Mouse (Mus musculus) CD4-positive, CD25-positive, alpha-beta regulatory T cell, adult 4 months (primary cell): ENCODE results near the gene Ccser1. TPM values are rescaled to one million over a fixed set of nuclear protein-coding genes. Genes with fewer than 3 reads are reported as not detected.
"Not testable (repeated sequence)": the region's sequence is repeated elsewhere in the genome, so short reads cannot be mapped to it uniquely, and the experiment has no call there.

Experiments used
- ATAC-seq: one replicate; pipeline ENCODE4 v1.8.0; 2017
- polyA plus RNA-seq, 2 experiments: library from polyadenylated mRNA; unstranded; fragments of 100-300 nt; shearing (Covaris generic); gene quantifications; one replicate each; pipeline ENCODE4 v1.2.1; 2017

Ccser1 gene
- polyA plus RNA-seq, 2 experiments from 2014 or later: 0.28 TPM; not detected in 1

- ATAC-seq: no peak
Observed at GRCm38 (mm10) chr6:61730088-61730880, 550.2 kb downstream of the Ccser1 start.

- ATAC-seq: no peak
Observed at GRCm38 (mm10) chr6:61746346-61746745, 566.2 kb downstream of the Ccser1 start.

GRCm38 (mm10) chr6:61762135-61762534 is 582.0 kb downstream of the Ccser1 start:
- no peak for ATAC-seq

DNA sequence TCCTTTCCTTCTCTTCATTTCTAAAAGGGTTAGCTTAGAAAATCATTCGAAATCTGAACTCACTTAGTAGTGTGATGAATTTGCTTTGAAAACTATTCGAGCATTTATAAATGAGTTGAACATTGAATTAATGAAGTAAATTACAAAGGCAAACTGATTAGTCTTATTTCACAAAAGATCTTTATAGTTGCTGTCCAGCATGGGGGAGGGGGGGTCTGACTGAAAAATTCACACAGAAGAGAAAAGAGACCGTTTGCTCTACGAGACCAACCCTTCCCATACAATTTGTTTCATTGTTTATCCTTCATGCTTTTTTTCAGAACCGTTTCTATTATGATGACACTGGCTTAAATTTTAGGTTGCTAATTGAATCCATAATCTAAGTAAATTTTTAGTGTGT is 583.3 kb downstream of the Ccser1 start:
- no peak for ATAC-seq

GRCm38 (mm10) chr6:61765801-61766200 is 585.7 kb downstream of the Ccser1 start:
- no peak for ATAC-seq

GRCm38 (mm10) chr6:61767151-61767550 is 587.0 kb downstream of the Ccser1 start:
- no peak for ATAC-seq

GRCm38 (mm10) chr6:61786706-61787105 is 606.6 kb downstream of the Ccser1 start:
- ATAC-seq: no peak

- no peak for ATAC-seq
Observed at GRCm38 (mm10) chr6:61800889-61801288, 620.8 kb downstream of the Ccser1 start.

DNA sequence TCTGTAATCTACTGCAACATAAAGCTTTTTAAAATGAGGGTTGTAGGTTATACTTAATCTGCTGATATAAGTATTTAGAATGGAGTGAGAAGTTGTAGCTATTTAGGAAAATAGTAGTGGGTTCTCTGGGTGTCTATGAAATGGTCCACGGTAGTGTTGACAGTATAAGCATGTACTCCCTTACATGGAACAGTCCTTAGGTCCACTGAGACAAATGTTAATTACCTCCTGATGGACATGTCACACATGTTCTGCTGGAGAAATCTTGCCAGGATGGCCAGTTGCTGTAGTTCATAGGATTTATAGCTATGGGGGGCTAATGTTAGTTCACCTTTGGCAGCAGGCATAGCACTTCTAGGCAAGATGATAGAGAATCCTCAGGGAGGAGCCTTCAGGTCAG is 625.4 kb downstream of the Ccser1 start:
- ATAC-seq: no peak

GRCm38 (mm10) chr6:61817716-61818115 is 637.6 kb downstream of the Ccser1 start:
- no peak for ATAC-seq

- no peak for ATAC-seq
Observed at GRCm38 (mm10) chr6:61876302-61876701, 696.2 kb downstream of the Ccser1 start.

DNA sequence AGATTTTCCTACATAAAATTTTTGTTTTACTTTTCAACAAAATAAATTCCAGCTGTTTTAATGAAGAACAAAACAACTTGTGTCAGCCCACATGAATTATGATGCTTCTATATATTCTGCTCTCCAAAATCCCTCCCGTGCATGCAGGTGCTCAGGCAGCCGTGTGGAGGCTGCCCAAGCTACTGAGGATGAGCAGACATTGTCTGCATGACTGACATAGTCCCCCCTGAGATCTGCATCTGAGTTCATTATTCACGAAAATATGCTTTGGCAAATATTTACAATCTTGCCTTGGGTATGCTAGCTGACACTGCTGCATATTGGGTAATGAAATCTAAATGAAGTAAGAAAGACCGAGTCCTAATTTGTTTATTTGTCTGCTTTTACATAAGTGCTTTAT is 718.1 kb downstream of the Ccser1 start:
- no peak for ATAC-seq

GRCm38 (mm10) chr6:61902715-61903114 is 722.6 kb downstream of the Ccser1 start:
- ATAC-seq: no peak

DNA sequence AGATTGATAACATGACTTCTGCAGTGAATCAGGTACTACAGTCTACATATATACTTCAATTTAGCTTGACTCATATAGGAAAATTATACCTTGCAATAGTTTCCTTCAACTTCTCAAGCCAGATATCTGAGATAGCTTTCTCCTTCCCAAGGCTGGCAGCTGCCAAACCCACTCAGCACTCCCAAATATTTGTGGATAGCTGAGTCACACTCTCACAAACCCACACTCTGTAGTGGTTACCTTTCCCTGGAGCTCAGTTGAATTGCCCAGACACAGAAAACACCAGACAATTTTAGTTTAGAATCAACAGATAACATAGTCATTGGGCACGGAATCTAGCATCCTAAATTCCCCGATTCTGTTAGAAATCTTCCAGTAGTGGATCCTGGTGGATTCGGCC is 732.8 kb downstream of the Ccser1 start:
- ATAC-seq: no peak

DNA sequence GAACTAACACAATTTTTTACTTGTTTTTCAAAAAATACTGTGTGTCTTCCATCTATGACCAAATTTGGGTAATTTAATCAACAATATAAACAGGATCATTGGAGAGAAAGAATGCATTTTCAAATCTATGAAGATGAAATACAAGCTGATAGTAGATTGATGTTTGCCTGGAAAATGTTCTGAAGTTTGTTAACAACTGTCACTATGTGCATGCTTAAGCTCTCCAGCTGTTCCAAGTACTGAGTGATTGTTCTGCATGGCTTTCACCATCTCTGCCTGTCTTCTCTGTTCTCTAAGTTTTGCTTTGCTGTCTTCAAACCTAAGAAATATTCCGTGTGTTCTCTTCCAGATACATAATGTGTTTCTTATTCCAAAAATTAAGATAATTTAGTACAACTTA is 751.5 kb downstream of the Ccser1 start:
- no peak for ATAC-seq

DNA sequence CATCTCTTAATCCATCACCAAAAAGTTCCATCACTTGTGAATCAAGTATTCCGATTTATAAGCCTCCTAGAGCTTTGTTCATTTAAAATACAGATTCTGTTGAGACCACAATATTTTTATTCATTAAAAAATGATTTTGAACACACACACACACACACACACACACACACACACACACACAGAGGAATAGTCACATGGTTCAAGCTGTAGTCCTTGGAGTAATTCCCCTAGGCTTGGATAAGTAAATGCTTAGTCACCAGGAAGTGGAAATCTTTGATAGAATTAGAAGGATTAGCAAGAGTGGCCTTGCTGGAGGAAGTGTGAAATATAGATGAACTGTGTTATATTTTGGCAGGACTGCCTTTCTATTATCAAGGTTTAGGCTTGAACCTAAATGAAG is 756.5 kb downstream of the Ccser1 start:
- ATAC-seq: no peak

- no peak for ATAC-seq
Observed at GRCm38 (mm10) chr6:61939236-61939635, 759.1 kb downstream of the Ccser1 start.

DNA sequence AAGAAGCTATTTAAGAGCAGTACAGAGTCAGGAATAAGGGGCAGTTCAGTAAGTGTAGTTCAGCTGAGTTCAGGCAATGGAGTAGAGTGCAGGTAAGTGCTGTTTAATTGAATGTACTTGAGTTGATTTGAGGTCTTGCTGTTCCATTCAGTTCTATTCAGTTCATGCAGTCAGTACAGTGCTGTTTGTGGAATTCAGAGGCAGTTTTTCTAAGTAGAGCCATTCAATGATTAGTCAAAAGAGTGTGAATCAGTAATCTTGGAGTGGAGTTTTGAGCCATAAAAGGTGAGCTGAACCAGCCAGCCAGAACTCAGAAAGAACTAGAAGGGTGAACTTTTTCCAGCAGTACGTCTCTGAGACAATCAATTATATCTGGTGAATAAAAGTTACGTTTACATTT is 773.6 kb downstream of the Ccser1 start:
- no peak for ATAC-seq

- ATAC-seq: no peak
Observed at GRCm38 (mm10) chr6:61976878-61977277, 796.8 kb downstream of the Ccser1 start.

DNA sequence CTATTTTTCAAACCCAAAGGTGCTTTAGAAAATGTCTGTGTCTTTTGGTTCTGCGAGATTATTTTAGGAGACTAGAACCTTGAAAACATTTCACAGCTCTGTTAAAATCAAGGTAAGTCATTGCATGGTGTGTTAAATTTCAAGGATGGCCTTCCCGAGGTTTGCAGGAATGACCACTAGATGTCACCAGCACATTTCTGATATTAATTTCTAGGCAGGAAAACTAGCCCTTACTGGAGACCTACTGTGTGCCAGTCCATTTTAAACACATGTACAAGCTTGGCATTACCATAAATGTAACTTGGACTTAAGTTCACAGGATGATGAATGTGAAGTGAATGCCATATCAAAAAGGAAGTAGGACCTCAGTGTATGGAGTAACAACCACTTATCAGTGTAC is 798.3 kb downstream of the Ccser1 start:
- no peak for ATAC-seq

DNA sequence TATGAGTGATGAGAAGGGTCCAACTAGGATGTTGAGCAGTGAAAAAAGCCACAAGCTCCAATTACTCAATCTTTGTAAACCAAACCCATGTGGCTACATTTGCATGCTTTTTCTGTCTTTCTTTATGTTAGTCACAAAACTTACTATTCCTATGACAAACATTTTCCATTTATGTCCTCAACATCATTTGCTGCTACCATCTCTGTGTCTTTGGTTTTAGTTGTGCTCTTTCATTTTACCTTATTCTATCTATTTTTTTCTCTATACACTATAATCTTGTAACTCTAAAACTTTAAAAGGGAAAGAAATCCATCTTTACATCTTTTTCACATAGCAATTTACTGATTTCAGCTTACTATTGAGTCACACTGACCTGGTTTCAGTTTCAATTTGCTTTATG is 834.2 kb downstream of the Ccser1 start:
- no peak for ATAC-seq

DNA sequence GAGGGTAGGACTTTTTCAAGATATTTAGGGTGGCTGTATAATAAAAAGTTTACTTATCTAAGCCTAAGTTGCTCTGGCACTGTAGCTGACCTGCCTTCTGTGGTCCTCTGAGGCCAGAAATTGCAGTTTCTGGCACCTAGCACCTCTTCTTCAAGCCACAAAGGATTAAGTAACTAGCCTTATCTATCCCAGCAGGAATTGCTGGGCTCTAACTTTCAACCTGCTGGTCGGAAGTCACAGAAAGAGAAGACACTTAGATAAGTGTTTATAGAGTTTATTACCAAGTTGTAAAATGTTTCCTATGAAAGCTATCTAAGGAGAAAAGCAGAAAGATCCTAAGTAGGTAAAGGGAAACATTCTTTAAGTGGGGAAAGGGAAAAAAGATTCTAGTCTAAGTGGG is 864.3 kb downstream of the Ccser1 start:
- ATAC-seq: no peak

- ATAC-seq: not testable (repeated sequence)
Observed at GRCm38 (mm10) chr6:62045042-62045441, 864.9 kb downstream of the Ccser1 start.

DNA sequence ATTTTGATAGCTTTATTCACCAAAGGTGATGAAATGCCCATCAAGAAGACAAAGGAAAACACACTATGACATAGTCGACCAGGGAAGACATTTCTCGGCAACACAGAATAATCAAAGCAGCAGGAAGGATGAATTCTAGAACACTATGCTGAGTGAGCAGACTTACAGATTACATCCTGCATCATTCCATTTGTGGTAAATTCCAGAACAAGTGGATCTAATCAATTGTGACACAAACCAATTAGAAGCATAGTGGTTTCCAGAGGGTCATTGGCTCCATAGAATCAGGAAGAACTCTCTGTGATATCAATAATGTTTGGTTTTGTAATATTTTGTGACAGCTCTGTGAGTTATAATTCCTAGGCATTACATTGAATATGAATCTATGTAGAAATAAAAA is 875.2 kb downstream of the Ccser1 start:
- ATAC-seq: no peak
